Mouse (Mus musculus) cortical plate, adult 2 months (tissue): ENCODE data around the gene Map3k5. TPM values are rescaled to one million over a fixed set of nuclear protein-coding genes. Genes with fewer than 3 reads are reported as not detected.

Source experiments
- H3K27ac ChIP-seq: fragments of 200-500 bp; 2 replicates; pipeline ENCODE4 v1.5.1; 2012; ENCODE audit warnings: low read length, control low read depth, inconsistent platforms; ENCODE audit not compliant: insufficient read depth
- H3K4me1 ChIP-seq: fragments of 200-500 bp; 2 replicates; pipeline ENCODE4 v1.6.1; 2011; ENCODE audit warnings: low read length; ENCODE audit not compliant: control insufficient read depth, insufficient read depth
- H3K4me3 ChIP-seq: fragments of 200-500 bp; 2 replicates; pipeline ENCODE4 v1.5.1; 2011; ENCODE audit warnings: mild to moderate bottlenecking, low read length, control low read depth; ENCODE audit not compliant: insufficient read depth
- CTCF ChIP-seq: fragments of 200-500 bp; IDR thresholded peaks from 2 replicates; pipeline ENCODE4 v1.5.1; 2011; ENCODE audit warnings: mild to moderate bottlenecking, control low read depth, low read length; ENCODE audit not compliant: insufficient read depth; ENCODE audit errors: extremely low read depth
- POLR2A ChIP-seq: fragments of 200-500 bp; IDR thresholded peaks from 2 replicates; pipeline ENCODE4 v1.6.1; 2011; ENCODE audit warnings: mild to moderate bottlenecking, low read length, control low read depth; ENCODE audit not compliant: insufficient read depth; ENCODE audit errors: extremely low read depth
- polyA plus RNA-seq: library from polyadenylated mRNA; depleted of rRNA; stranded (reverse); fragments of >200 nt; gene quantifications from 2 replicates; pipeline ENCODE4 v1.2.3, GENCODE M21; 2012

Gene Map3k5
- polyA plus RNA-seq, 1 experiment, result 17.2 TPM

DNA sequence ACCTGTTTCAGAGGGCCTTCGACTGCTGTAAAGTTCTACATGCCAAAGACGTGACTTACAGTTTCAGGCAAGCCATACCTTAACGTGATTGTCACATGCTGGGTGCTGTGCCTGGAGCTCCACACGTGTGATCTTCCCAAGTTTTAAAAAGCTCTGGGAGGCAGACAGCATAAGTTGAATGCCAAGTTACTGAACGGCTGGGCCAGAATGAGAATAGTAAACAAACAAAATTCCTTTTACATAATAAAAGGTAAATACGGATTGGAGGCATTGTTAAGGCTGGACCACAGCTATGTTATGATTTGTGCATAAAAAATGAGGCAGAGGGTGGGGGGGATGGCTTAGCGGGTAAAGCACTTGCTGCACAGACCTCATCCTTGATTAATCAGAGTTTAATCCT lies 11.4 kb downstream of the Map3k5 start:
- TF ChIP-seq POLR2A (no peak), CTCF (no peak)
- H3K4me3 ChIP-seq, result no peak overlapping the region
- no peak overlapping the region for H3K27ac ChIP-seq
- no peaks in the 10 kb centered on the region for H3K4me1 ChIP-seq

- Histone ChIP-seq H3K27ac (no peak overlapping the region), H3K4me3 (no peak overlapping the region), H3K4me1 (no peaks in the 10 kb centered on the region)
- no peak for TF ChIP-seq CTCF
- no peak for TF ChIP-seq POLR2A
Measured at GRCm38 (mm10) chr10:19946644-19947043, 12.4 kb downstream of the Map3k5 start.

- no peak overlapping the region for H3K4me3 ChIP-seq
- no peaks in the 10 kb centered on the region for H3K4me1 ChIP-seq
- H3K27ac ChIP-seq, result no peak overlapping the region
- TF ChIP-seq POLR2A, result no peak
- no peak for TF ChIP-seq CTCF
Measured at GRCm38 (mm10) chr10:19947441-19947840, 13.2 kb downstream of the Map3k5 start.

DNA sequence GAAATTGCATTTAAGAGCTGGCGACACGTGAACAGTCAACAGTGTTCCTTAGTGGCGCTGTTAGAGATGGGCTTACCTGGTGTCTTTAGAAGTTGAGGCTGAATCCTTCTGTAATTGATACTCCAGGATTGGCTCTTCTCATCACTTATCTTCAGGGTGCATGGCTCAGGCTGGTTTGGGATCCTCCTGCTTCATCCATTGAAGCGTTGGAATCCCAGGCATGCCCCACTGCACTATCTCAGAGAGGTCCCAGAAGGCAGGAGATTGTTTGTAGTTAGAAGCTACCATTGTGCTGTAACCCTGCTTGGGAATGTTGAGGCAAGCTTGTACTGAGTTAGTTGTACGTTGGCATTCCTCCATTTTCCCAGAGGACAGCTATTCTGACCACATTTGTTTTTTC lies 13.6 kb downstream of the Map3k5 start:
- Histone ChIP-seq H3K27ac (no peak overlapping the region), H3K4me3 (no peak overlapping the region), H3K4me1 (no peaks in the 10 kb centered on the region)
- TF ChIP-seq POLR2A (no peak), CTCF (no peak)

DNA sequence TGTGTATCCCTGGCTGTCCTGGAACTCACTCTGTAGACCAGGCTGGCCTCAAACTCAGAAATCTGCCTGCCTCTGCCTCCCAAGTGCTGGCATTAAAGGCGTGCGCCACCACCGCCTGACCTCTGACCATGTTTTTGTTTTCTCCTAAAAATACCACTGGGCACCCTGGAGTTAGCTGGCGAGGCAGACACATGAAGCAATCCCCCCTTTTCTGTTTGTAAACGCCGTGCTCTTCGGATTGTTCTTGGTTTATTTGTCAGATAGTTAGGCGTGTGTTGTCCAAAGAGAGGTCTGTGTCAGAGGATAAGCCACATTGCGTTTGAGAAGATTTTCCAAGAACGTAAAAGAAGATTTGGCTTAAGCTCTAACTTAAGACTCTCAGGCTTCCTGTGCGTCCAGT lies 14.1 kb downstream of the Map3k5 start:
- Histone ChIP-seq H3K4me1 (no peaks in the 10 kb centered on the region), H3K27ac (no peak overlapping the region), H3K4me3 (no peak overlapping the region)
- TF ChIP-seq CTCF, result no peak
- no peak for TF ChIP-seq POLR2A

DNA sequence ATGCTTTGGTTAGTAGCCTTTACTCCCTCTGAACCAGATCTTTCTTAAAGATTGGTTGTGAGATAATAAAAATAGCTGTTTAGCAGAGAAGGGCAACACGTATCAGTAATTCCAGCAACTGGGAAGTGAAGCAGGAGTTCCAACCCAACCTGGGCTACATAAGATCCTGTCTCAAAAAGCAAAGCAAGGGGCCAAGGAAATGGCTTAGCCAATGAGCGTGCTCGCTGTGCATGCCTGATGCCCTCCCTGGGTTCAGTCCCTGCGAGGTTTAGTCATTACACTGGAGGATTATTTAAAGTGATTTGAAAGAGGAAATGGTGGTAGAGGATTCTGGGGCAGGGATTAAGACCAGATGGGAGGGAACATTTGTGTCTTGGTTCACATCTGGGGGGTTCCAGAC lies 14.8 kb downstream of the Map3k5 start:
- no peak for TF ChIP-seq POLR2A
- TF ChIP-seq CTCF, result no peak
- Histone ChIP-seq H3K4me1 (no peaks in the 10 kb centered on the region), H3K4me3 (no peak overlapping the region), H3K27ac (no peak overlapping the region)

GRCm38 (mm10) chr10:19953032-19953761 lies 18.9 kb downstream of the Map3k5 start:
- no peak overlapping the region for H3K27ac ChIP-seq
- H3K4me1 ChIP-seq, result no peaks in the 10 kb centered on the region
- no peak overlapping the region for H3K4me3 ChIP-seq
- TF ChIP-seq CTCF (no peak), POLR2A (no peak)

- TF ChIP-seq CTCF (no peak), POLR2A (no peak)
- H3K27ac ChIP-seq, result no peak overlapping the region
- no peak overlapping the region for H3K4me3 ChIP-seq
- no peaks in the 10 kb centered on the region for H3K4me1 ChIP-seq
Measured at GRCm38 (mm10) chr10:19954572-19954971, 20.3 kb downstream of the Map3k5 start.

DNA sequence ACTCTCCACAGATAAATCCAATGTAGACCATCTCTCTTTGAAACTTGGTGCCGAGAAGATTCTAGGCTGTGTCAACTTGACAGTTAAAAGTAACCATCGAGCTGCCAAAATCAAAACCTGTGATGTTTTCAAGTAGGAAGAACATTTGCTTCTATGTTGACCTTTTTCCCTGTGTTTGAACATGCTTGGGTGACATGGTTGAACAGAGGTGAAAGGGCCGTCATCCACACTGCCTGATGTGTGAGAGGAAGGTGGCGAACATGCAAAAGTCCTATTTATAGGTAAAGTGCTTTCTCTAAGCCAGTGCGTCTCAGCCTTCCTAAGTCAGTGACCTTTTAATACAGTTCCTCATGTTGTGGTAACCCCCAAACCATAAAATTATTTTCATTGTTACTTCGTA lies 21.5 kb downstream of the Map3k5 start:
- H3K4me1 ChIP-seq, result peaks cover under 1% of the 10 kb centered on the region; the same call in 1 of the 2 replicates
- no peak overlapping the region for H3K27ac ChIP-seq
- TF ChIP-seq CTCF (no peak), POLR2A (no peak)

DNA sequence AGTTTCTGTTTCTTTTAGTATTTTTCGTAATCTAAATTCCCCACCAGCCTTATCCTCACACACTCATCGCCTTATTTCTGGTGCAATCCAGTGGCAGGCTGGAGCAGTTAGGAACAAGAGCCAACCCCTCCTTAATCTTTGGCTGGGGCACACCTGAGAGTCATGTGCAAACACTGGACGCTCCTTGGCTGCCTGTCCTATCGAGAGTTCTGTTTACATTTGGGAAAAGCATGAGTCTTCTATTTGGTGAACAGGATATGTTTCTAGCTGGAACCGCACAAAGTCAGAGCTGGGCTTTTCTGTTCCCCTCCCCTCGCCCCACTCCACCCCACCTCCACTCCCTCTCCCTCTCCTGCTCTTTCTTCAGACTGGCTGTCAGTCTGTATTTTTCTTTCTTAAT lies 22.5 kb downstream of the Map3k5 start:
- TF ChIP-seq POLR2A (no peak), CTCF (no peak)
- no peak overlapping the region for H3K4me3 ChIP-seq
- H3K4me1 ChIP-seq, result peaks cover 1% of the 10 kb centered on the region; the same call in 1 of the 2 replicates
- no peak overlapping the region for H3K27ac ChIP-seq

More for the DNA sequence above, 21.5 kb downstream of the Map3k5 start:
- no peak overlapping the region for H3K4me3 ChIP-seq

- Histone ChIP-seq H3K27ac (no peak overlapping the region), H3K4me3 (no peak overlapping the region), H3K4me1 (peaks cover 1% of the 10 kb centered on the region)
- TF ChIP-seq POLR2A, result no peak
- TF ChIP-seq CTCF, result no peak
Measured at GRCm38 (mm10) chr10:19960831-19961380, 26.6 kb downstream of the Map3k5 start.
